Mouse (Mus musculus): Measurements from ENCODE around the gene Hdac9. TPM values are rescaled to one million over a fixed set of nuclear protein-coding genes. Genes with fewer than 3 reads are reported as not detected.

The Hdac9 gene
- polyA plus RNA-seq, 1 experiment, result 0.63 TPM

DNA sequence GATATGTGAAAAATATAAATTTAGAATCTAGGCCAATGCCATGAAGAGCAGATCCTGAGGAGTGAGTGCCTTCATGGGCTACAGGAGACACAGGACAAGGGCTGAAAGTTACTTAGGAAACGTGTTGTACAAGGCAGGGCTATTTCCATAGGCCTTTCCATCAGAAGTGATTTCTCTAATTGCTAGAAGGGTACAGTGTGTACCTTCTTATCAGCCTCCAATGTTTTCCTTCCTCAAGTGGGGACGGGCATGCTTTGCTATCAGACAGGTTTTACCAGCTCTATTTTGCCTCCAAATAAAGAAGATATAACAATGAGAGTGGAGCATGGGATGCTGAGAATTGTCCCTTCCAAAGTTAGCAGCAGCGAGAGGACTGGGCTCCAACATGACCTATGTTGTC, 81.4 kb downstream of the Hdac9 start:
- Histone ChIP-seq H3K27ac (replicated peaks; ENCODE audit: low read depth, low read length) (no peak overlapping the region), H3K4me3 (ENCODE audit: insufficient read depth, low read depth, low read length) (no peak overlapping the region), H3K4me1 (ENCODE audit: control insufficient read depth, insufficient read depth, insufficient read length, low read length) (peaks cover 6% of the 10 kb centered on the region; the same call in 1 of the 2 replicates)

DNA sequence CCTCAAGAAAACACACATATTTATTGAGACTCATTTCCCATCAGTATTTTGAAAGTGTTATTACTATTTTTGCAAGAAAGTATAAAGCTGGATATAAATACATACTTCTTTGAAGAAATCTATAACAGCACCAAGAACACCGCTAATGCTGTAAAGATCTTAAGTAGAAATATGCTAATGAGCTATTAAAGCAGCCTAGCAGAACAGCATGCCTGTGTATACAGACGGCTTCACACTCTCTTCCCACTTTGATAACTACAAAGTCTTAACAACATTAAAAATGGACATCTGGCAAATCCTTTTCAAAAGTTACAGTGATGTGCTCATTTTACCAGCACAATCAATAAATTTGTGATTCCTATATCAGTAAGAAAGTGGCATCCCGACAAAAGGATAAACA, 88.2 kb downstream of the Hdac9 start:
- Histone ChIP-seq H3K27ac (replicated peaks; ENCODE audit: low read depth, low read length) (no peak overlapping the region), H3K4me1 (ENCODE audit: control insufficient read depth, insufficient read depth, insufficient read length, low read length) (no peaks in the 10 kb centered on the region), H3K4me3 (ENCODE audit: insufficient read depth, low read depth, low read length) (no peak overlapping the region)

DNA sequence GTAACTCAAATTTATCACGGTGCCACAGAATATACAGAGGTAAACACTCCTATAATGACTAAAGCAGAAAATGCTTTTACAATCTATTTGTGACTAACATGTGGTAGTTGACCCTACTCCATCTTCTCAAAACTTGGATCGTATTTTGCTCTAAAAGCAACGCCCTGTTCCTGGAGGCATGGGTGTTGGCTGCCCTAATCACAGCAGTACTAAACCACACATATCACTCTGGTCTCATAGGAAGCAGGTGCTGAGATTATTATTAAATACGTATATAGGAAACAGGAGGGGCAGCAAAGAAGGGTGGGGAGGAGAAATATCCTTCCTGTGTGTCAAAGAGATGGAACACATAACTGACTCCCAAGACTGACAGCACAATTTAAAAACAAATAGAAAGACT, 90.0 kb downstream of the Hdac9 start:
- Histone ChIP-seq H3K4me1 (ENCODE audit: control insufficient read depth, insufficient read depth, insufficient read length, low read length) (no peaks in the 10 kb centered on the region), H3K27ac (replicated peaks; ENCODE audit: low read depth, low read length) (0 out of 2 replicates have a peak overlapping the region, but pooled peaks have one; percentile 3), H3K4me3 (ENCODE audit: insufficient read depth, low read depth, low read length) (no peak overlapping the region)

DNA sequence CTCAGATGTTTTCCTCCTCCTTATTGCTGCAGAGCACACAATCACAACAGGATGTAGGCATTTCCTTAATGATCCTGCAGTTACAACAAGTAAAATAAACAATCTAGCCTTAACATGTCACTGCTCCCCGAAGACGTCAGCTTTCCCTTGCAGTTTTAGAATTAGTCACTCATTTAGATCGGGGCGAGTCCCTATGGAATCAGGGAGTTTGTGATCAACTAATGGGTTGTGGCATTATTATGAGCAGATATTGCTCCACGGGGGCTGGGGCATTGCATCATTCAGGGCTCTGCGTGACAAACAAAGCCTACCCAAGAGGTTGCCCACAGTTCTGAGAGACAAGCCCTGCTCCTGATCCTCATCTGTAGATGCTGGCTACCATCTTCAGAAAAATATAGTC, 96.7 kb downstream of the Hdac9 start:
- Histone ChIP-seq H3K4me3 (ENCODE audit: insufficient read depth, low read depth, low read length) (no peak overlapping the region), H3K4me1 (ENCODE audit: control insufficient read depth, insufficient read depth, insufficient read length, low read length) (peaks cover 5% of the 10 kb centered on the region; the same call in 1 of the 2 replicates), H3K27ac (replicated peaks; ENCODE audit: low read depth, low read length) (no peak overlapping the region)

DNA sequence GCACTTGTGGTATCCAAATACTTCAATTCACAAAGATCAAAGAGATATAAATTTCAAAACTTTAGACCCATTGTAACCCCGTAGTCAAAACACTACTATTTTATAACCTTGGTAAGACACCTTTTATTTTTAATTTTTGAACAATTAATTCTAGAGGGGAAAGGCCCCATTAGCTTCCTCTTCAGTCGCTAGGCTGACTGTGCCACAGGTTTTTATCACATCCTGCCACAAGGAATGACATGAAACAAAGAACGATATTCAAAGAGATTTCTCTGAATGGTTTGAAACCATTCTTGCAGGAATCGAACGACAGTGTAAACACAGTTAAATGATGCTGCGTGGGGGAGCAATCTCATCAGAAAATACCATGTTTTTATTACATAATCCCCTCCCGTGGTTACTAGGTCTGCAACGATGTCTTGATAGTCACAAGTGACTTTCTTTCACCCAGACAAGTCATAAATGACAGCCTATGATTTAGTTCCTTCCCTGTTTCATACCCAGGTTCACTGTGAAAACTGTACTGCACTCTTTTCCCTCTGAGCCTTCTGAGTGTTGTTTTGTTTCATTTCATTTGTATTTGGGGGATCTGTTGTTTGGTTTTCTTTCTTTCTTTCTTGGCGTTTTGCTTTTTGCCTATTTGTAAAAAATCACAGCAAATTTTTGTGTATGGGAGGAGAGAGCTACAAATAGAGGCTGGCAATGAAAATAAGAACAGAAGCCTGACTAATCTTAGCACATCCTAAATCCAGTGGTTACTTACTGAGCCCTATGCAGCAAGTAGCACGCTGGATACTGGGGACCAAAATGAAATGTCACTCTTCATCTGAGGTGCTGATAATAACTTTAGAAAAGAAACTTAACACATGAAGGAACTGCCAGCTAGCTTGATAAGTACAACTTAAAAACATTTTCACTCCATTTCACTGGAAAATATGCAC, 105.0 kb downstream of the Hdac9 start:
- no peaks in the 10 kb centered on the region for H3K4me1 ChIP-seq (ENCODE audit: control insufficient read depth, insufficient read depth, insufficient read length, low read length)
- no peak overlapping the region for H3K27ac ChIP-seq (replicated peaks; ENCODE audit: low read depth, low read length)
- no peak overlapping the region for H3K4me3 ChIP-seq (ENCODE audit: insufficient read depth, low read depth, low read length)

DNA sequence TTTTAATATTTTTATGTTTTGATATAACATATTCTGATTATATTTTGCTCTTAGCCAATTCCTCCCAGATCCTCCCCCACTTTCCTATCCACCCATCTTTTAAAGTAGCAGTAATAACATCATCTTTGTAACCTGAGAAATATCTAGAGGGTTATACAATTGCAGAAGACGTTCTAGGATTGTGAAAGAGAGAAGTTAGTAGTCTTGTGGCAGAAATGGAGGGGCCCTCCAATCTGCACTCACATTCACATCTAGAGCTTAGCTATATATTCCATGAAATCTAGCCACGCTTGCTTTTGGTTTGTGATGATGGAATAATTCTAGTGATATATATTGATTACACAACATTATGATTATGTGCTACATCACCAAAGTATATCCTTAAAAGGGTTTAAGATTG, 106.7 kb downstream of the Hdac9 start:
- Histone ChIP-seq H3K4me1 (ENCODE audit: control insufficient read depth, insufficient read depth, insufficient read length, low read length) (no peaks in the 10 kb centered on the region), H3K4me3 (ENCODE audit: insufficient read depth, low read depth, low read length) (no peak overlapping the region), H3K27ac (replicated peaks; ENCODE audit: low read depth, low read length) (no peak overlapping the region)

DNA sequence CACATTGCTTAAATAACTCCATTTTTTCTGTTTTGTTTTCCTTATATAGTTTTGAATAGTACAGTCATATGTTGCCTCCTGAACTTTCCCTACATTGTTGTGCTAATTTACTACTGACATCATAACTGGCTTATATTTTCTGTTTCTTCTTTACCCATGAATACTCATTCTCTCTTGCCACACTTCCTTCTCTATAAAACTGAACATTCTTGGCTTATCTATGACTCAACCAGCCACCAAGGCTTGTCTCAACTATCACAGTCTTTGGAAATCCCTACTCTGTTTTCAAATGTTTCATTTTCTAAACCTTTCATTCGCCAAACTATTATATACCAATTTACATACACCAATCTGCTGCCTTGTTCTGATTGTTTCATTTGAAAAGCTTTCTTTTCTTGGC, 108.7 kb downstream of the Hdac9 start:
- no peak overlapping the region for H3K27ac ChIP-seq (replicated peaks; ENCODE audit: low read depth, low read length)
- H3K4me3 ChIP-seq (ENCODE audit: insufficient read depth, low read depth, low read length), result no peak overlapping the region
- no peaks in the 10 kb centered on the region for H3K4me1 ChIP-seq (ENCODE audit: control insufficient read depth, insufficient read depth, insufficient read length, low read length)

DNA sequence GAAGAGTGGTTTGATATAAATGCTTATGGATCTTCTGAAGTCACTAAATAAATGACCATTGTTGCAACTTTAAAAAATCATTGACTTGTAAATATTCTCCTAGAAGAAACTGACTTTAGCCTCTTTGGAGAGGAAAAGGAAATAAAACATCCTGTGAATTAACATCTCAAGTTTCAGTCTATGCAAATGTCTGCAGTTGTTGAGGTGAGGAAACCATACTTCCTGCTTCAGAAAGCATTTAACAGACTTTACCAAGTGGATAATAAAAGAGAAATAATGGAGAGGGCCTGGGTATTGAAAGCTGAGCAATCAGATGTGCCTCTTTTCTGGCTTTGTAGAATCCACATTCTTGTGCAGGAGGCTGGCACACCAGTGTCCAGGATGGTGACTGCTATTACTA, 110.4 kb downstream of the Hdac9 start:
- H3K4me3 ChIP-seq (ENCODE audit: insufficient read depth, low read depth, low read length), result no peak overlapping the region
- no peak overlapping the region for H3K27ac ChIP-seq (replicated peaks; ENCODE audit: low read depth, low read length)
- H3K4me1 ChIP-seq (ENCODE audit: control insufficient read depth, insufficient read depth, insufficient read length, low read length), result peaks cover 3% of the 10 kb centered on the region; the same call in 1 of the 2 replicates

DNA sequence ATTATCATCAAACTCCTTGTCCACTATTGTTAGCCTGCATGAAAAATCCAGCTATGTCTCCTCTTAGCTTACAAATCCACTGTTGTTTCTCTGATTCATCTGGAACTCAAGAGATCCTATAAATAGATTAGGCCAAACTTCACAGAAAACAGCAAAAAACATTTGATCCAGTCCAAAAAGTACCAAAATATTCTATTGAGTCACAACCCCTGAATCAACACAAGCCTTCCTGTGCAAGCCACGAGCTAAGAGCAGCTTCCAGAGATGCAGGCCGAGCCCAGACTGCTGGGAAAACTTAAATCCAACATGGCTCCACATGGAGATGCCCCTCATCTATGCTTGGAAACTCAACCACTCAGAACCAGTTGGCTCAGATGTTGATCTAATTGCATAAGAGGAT, 113.2 kb downstream of the Hdac9 start:
- no peak overlapping the region for H3K27ac ChIP-seq (replicated peaks; ENCODE audit: low read depth, low read length)
- peaks cover 3% of the 10 kb centered on the region; the same call in 1 of the 2 replicates for H3K4me1 ChIP-seq (ENCODE audit: control insufficient read depth, insufficient read depth, insufficient read length, low read length)
- no peak overlapping the region for H3K4me3 ChIP-seq (ENCODE audit: insufficient read depth, low read depth, low read length)

DNA sequence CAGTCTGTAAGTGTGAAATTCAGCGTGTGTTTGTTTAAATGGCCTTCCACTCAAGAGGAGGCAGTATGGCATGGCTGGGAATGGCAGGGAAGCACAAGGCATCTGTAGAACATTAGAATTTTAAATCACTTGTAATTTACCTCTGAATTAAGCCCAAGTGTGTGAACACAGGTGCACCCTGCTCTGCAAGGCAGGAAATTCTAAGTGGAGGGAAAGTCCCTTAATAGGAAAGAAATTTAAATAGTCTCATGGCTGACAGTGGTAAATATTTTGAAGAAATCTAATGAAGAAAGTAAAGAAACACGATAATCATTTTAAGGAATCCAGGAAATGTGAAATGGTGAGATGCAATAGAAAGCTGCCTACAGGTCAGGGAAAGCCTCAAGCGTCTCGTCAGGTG, 114.6 kb downstream of the Hdac9 start:
- no peak overlapping the region for H3K27ac ChIP-seq (replicated peaks; ENCODE audit: low read depth, low read length)
- H3K4me1 ChIP-seq (ENCODE audit: control insufficient read depth, insufficient read depth, insufficient read length, low read length), result peaks cover 3% of the 10 kb centered on the region; the same call in 1 of the 2 replicates
- H3K4me3 ChIP-seq (ENCODE audit: insufficient read depth, low read depth, low read length), result no peak overlapping the region

DNA sequence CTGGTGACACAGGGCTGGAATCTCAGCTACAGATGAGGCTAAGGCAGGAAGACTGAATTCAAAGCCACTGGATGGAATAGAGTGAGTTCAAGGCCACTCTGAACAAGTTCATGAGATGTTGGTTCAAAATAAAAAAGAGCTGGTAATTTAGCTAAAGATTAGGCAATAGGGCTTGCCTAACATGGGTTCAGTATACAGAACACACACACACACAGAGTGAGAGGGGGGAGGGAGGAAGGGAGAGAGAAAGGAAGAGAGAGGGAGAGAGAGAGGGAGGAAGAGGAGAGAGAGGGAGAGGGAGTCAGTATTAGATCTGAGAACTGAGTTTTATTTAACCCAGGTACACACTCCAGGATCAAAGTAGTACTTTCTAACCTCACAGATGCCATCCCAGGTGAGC, 115.1 kb downstream of the Hdac9 start:
- peaks cover 6% of the 10 kb centered on the region; the same call in 1 of the 2 replicates for H3K4me1 ChIP-seq (ENCODE audit: control insufficient read depth, insufficient read depth, insufficient read length, low read length)
- no peak overlapping the region for H3K27ac ChIP-seq (replicated peaks; ENCODE audit: low read depth, low read length)
- H3K4me3 ChIP-seq (ENCODE audit: insufficient read depth, low read depth, low read length), result no peak overlapping the region

DNA sequence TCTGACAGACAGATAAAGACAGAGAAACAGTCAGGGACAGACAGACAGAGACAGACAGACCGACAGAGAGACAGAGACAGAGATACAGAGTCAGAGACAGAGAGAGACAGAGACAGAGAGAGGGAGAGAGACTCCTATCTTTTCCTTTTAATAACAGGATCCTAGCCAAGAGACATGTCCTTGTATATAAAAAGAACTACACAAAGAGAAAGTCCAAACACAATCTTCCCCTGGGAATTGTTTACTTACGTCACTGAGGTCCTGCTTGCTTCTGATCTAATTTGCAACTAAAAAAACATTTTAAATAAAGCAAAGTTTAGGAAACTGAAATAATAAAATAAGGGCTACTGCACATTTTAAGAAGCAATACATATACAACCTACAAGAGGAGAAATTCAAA, 119.5 kb downstream of the Hdac9 start:
- no peak overlapping the region for H3K4me3 ChIP-seq (ENCODE audit: insufficient read depth, low read depth, low read length)
- peaks cover 3% of the 10 kb centered on the region; the same call in 1 of the 2 replicates for H3K4me1 ChIP-seq (ENCODE audit: control insufficient read depth, insufficient read depth, insufficient read length, low read length)
- H3K27ac ChIP-seq (replicated peaks; ENCODE audit: low read depth, low read length), result peak overlapping the region; percentile 41

DNA sequence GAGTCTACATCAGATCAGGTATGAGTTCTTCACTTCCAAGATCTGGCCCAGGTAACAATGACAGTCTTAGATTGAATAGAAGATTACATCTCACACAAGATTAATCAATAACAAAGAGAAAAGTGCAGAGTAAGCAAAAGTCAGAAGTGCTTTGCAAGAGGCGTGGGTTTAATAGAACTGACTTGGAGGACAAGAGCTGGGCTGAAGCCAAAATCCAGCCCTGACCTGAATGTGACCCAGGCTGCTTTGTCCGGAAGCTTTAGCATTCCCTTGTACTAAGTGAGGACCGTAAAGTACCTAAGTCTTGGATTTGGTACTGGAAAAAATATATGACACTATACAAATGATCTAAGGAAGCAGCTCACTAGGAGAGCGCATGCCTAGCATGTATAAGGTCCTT, 121.4 kb downstream of the Hdac9 start:
- no peak overlapping the region for H3K4me3 ChIP-seq (ENCODE audit: insufficient read depth, low read depth, low read length)
- H3K27ac ChIP-seq (replicated peaks; ENCODE audit: low read depth, low read length), result no peak overlapping the region
- peaks cover 3% of the 10 kb centered on the region; the same call in 1 of the 2 replicates for H3K4me1 ChIP-seq (ENCODE audit: control insufficient read depth, insufficient read depth, insufficient read length, low read length)

DNA sequence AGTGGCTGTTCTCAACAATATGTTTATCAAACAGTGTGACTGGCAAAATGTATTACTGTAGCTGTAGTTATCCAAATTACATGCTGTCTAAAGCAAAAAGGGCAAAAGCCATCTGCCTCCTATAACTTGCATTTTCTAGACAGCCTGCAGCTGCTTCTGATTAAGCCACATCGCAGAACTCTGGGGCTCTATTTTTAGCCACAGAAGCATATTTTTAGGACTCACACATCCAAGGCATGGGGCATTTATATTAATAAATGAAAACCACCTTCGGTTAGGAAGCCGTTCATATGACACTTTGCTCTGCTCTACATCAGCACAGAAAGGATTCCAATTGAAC, 124.8 kb downstream of the Hdac9 start:
- H3K4me3 ChIP-seq (ENCODE audit: insufficient read depth, low read depth, low read length), result no peak overlapping the region
- no peak overlapping the region for H3K27ac ChIP-seq (replicated peaks; ENCODE audit: low read depth, low read length)

DNA sequence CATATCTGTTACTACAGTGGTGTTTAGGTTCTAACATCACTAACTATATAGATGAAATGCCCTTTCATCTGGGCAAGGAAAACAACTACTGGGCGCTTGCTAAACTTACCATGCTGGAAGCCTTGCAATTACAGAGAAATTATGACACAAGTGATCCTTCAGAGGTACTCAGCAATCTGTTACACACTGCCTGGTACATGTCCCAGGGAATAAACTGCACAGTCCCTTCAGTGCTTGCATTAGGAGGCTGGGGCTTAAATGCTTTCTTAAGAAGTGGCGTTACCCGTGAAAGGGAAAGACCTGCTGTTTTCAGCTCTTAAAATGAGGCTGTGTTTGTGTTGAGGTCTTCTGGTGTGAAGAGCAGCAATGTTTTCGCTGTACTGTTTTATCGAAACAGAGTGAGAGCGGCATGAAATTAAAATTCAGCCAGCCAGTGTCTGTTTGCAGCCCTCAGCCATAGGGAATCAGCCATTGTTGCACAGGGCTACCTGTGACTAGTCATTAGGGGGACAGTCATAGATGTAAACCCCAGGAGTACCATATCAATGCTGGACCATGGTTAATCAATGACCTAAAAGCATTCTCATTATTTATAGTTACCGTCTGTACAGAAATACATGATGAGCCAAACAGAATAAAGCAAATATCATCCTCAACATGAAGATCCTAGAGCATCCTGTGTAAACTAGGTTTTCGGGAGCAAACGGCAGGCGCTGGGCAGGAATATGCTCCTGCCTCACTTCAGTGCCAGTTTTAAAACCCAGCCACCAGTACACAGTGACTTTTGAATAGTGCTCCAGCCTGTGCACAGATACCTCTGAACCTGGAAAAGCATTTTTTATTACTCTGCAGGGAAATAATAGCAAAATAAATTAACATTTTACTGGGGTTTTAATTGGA, 125.4 kb downstream of the Hdac9 start:
- no peak overlapping the region for H3K27ac ChIP-seq (replicated peaks; ENCODE audit: low read depth, low read length)
- H3K4me1 ChIP-seq (ENCODE audit: control insufficient read depth, insufficient read depth, insufficient read length, low read length), result no peaks in the 10 kb centered on the region
- H3K4me3 ChIP-seq (ENCODE audit: insufficient read depth, low read depth, low read length), result no peak overlapping the region

More for the DNA sequence above, 124.8 kb downstream of the Hdac9 start:
- H3K4me1 ChIP-seq (ENCODE audit: control insufficient read depth, insufficient read depth, insufficient read length, low read length), result peaks cover under 1% of the 10 kb centered on the region; the same call in 1 of the 2 replicates
